8 mouse cellular contexts compared by ENCODE assay signal in the genomic region with DNA sequence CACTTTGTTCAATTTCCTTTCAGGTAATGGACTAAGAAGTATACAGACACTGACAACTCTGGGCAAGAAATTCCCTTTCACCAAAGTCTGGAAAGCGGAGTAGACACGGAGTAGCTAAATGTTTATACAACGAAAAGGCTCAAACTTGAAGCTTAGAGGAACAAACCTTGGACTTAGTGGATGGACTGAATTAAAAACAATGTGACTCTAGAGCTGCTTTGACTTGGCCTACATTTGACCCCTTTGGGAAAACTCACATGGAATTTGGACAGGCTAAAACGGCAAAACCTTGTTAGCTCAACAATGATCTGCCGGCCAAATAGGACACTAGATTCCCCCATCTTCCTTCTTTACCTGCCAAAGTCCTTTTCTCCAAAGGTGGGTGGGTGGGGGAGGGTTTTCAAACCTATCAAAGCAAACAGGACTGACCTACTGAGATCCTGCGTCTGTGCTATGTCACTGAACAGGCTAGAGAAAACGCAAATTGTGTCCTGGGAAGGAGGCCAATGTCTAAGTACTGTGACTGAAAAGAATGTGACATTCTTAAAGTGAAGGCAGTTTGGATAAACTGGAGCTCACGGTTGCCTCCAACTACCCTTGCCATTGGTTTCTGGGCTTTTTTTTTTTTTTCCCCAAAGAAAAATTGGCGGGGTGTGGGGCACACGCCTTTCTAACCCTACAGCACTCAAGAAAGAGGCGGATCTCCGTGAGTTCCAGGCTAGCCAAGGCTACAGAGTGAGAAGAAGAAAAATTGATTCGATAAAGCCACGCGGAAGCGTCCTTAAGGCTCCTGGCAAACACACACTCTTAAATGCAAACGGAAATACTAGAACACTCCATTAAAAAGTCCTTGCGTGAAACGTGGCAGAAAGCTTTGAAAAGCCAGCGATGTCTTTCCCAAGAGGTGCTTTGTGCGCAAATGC. TPM values are rescaled to one million over a fixed set of nuclear protein-coding genes. Genes with fewer than 3 reads are reported as not detected.
DNase-seq lines count a peak whose midpoint lies in the region; ATAC-seq and TF ChIP-seq lines count a peak whose summit lies in the region.

No protein-coding gene starts in this region.

- peak overlapping the region; percentile 86 for H3K4me3 ChIP-seq in neural tube, embryonic 11.5 days (ENCODE audit: low read depth, low read length)
- peak overlapping the region; percentile 82 for H3K4me3 ChIP-seq in forebrain, embryonic 15.5 days
- H3K4me3 ChIP-seq in kidney, adult 2 months (ENCODE audit: insufficient read depth, low read depth, low read length): peak overlapping the region; percentile 65
- peak overlapping the region; percentile 79 for H3K4me3 ChIP-seq in lung, embryonic 16.5 days (ENCODE audit: low read length)

- 17% methylated on average over 21 of the region's 21 CpGs for WGBS in neural tube, embryonic 11.5 days
- 16% methylated on average over 21 of the region's 21 CpGs for WGBS in forebrain, embryonic 15.5 days
- WGBS in kidney, adult 2 months: 5% methylated on average over 21 of the region's 21 CpGs
- WGBS in lung, embryonic 16.5 days: 4% methylated on average over 21 of the region's 21 CpGs

- no peak for DNase-seq in neural tube, embryonic 11.5 days (ENCODE audit: low spot score)
- no peak for DNase-seq in neural tube, embryonic 10.5 days (ENCODE audit: extremely low spot score, low spot score)
- peak; percentile 78 for DNase-seq in kidney, adult 2 months
- DNase-seq in urinary bladder, postnatal 25 days (ENCODE audit: low spot score): no peak
- DNase-seq in frontal cortex, postnatal 25 days (ENCODE audit: low spot score in 2 of 2): no peak
- no peak for DNase-seq in layer of hippocampus, postnatal 10 days (ENCODE audit: low spot score in 2 of 2)

- H3K4me2 ChIP-seq in neural tube, embryonic 11.5 days (ENCODE audit: low read depth): peak overlapping the region; percentile 96
- peak overlapping the region; percentile 86 for H3K4me2 ChIP-seq in forebrain, embryonic 15.5 days (replicated peaks)
- peak overlapping the region; percentile 67 for H3K4me2 ChIP-seq in lung, embryonic 16.5 days (ENCODE audit: low read depth, low read length)

- ATAC-seq in neural tube, embryonic 11.5 days (ENCODE audit: insufficient read depth, low FRiP score, low TSS enrichment): no peak
- ATAC-seq in forebrain, embryonic 15.5 days (replicated peaks): no peak
- peak; percentile 42 for ATAC-seq in lung, embryonic 16.5 days (ENCODE audit: low read depth)

- H3K4me1 ChIP-seq in neural tube, embryonic 11.5 days (ENCODE audit: control insufficient read depth, insufficient read depth, low read length): peaks cover 11% of the 10 kb centered on the region
- H3K4me1 ChIP-seq in forebrain, embryonic 15.5 days: peaks cover 21% of the 10 kb centered on the region
- peaks cover 35% of the 10 kb centered on the region for H3K4me1 ChIP-seq in kidney, adult 2 months (ENCODE audit: control insufficient read depth, insufficient read depth, low read length)
- peaks cover 37% of the 10 kb centered on the region for H3K4me1 ChIP-seq in lung, embryonic 16.5 days (replicated peaks; ENCODE audit: control insufficient read depth, insufficient read depth, low read length)

- H3K9me3 ChIP-seq in neural tube, embryonic 11.5 days (ENCODE audit: control insufficient read depth, low read length): no peaks in the 10 kb centered on the region
- H3K9me3 ChIP-seq in forebrain, embryonic 15.5 days: no peaks in the 10 kb centered on the region
- H3K9me3 ChIP-seq in lung, embryonic 16.5 days (ENCODE audit: control insufficient read depth, low read length): no peaks in the 10 kb centered on the region

- H3K27ac ChIP-seq in neural tube, embryonic 11.5 days (ENCODE audit: low read depth, low read length): no peak overlapping the region
- peak overlapping the region; percentile 93 for H3K27ac ChIP-seq in forebrain, embryonic 15.5 days (replicated peaks)
- H3K27ac ChIP-seq in kidney, adult 2 months (ENCODE audit: insufficient read depth, low read depth, low read length): peak overlapping the region; percentile 64
- H3K27ac ChIP-seq in lung, embryonic 16.5 days (ENCODE audit: low read length): peak overlapping the region; percentile 98

- H3K36me3 ChIP-seq in neural tube, embryonic 11.5 days (ENCODE audit: control insufficient read depth, insufficient read depth, low read length): no peaks in the 10 kb centered on the region
- H3K36me3 ChIP-seq in forebrain, embryonic 15.5 days: no peaks in the 10 kb centered on the region
- no peaks in the 10 kb centered on the region for H3K36me3 ChIP-seq in kidney, adult 2 months (ENCODE audit: control insufficient read depth, insufficient read depth, low read length)
- no peaks in the 10 kb centered on the region for H3K36me3 ChIP-seq in lung, embryonic 16.5 days (ENCODE audit: control insufficient read depth, insufficient read depth, low read length)

- no peak for TF ChIP-seq CTCF in kidney, adult 2 months (conservative IDR thresholded peaks at IDR 0.05; ENCODE audit: insufficient read depth, insufficient read length, low read depth, low read length)

- H3K9ac ChIP-seq in neural tube, embryonic 11.5 days (ENCODE audit: low read length): peak overlapping the region; percentile 63
- peak overlapping the region; percentile 61 for H3K9ac ChIP-seq in forebrain, embryonic 15.5 days (replicated peaks)
- H3K9ac ChIP-seq in lung, embryonic 16.5 days (ENCODE audit: low read length): peak overlapping the region; percentile 87

- no peaks in the 10 kb centered on the region for H3K27me3 ChIP-seq in neural tube, embryonic 11.5 days (ENCODE audit: control insufficient read depth, insufficient read depth, low read length)
- H3K27me3 ChIP-seq in forebrain, embryonic 15.5 days: no peaks in the 10 kb centered on the region
- no peaks in the 10 kb centered on the region for H3K27me3 ChIP-seq in kidney, adult 2 months (replicated peaks; ENCODE audit: control insufficient read depth, insufficient read depth, low read length)
- no peaks in the 10 kb centered on the region for H3K27me3 ChIP-seq in lung, embryonic 16.5 days (ENCODE audit: control insufficient read depth, insufficient read depth, low read depth, low read length)

- TF ChIP-seq POLR2A in kidney, adult 2 months (IDR thresholded peaks at IDR 0.05; ENCODE audit: low read depth, low read length): no peak

RNA-seq across cellular contexts. Expression of a gene that starts 1.0 kb away (rescaled TPM):
- 9.8 and 10.5 TPM in 2 replicates for polyA plus RNA-seq in neural tube, embryonic 11.5 days (2014; fragmentation: Nextera tagmentation; extraction: Ambion mirVana)
- 9.9 and 10.8 TPM in 2 replicates for polyA plus RNA-seq in forebrain, embryonic 15.5 days (2015; fragmentation: Nextera tagmentation; extraction: Ambion mirVana)
- polyA plus RNA-seq in kidney, adult 2 months (2012; rRNA removed): 24.1 TPM in 2 replicates
- 19.7 and 19.8 TPM in 2 replicates for polyA plus RNA-seq in lung, embryonic 16.5 days (2015; fragmentation: Nextera tagmentation; extraction: Ambion mirVana)
- total RNA-seq in layer of hippocampus, postnatal 10 days (2021): 1 to 10 TPM; 6.5 to 8.9 TPM

RNA-seq across cellular contexts. Expression of a gene that starts 1.5 kb away (rescaled TPM):
- polyA plus RNA-seq in neural tube, embryonic 11.5 days (2014; fragmentation: Nextera tagmentation; extraction: Ambion mirVana): 106 and 113 TPM in 2 replicates
- 114 TPM in 2 replicates for polyA plus RNA-seq in forebrain, embryonic 15.5 days (2015; fragmentation: Nextera tagmentation; extraction: Ambion mirVana)
- 44.8 and 55.9 TPM in 2 replicates for polyA plus RNA-seq in kidney, adult 2 months (2012; rRNA removed)
- polyA plus RNA-seq in lung, embryonic 16.5 days (2015; fragmentation: Nextera tagmentation; extraction: Ambion mirVana): 118 and 120 TPM in 2 replicates
- total RNA-seq in layer of hippocampus, postnatal 10 days (2021): 10 to 100 TPM; 80.3 to 84.0 TPM
